Mouse (Mus musculus) spleen, postnatal 4 days (tissue): Measurements from ENCODE around the gene Vamp4.

ENCODE experiments used
- DNase-seq, 2 experiments: peaks; one replicate each; pipeline ENCODE4 v3.0.0; 2022; ENCODE audit warnings: low spot score in 2 of 2

Gene Vamp4

GRCm38 (mm10) chr1:162648416-162648815, 78.1 kb downstream of the Vamp4 start:
- DNase-seq: no peak
